1 mouse cellular context compared by ENCODE assay signal in genomic region chr11:53763496-53764140, GRCm38 (mm10).
A peak's percentile ranks its signal among the peaks of the same experiment; 100 is the strongest.
TF ChIP-seq lines count a peak whose summit lies in the region.

No protein-coding gene starts in this region.

TF ChIP-seq in MEL, 35 proteins besides CTCF, POLR2A, EP300 and RAD21 (continued from another document):
- no peak for TF ChIP-seq ZKSCAN1 (IDR thresholded peaks at IDR 0.05; ENCODE audit: low read depth, low read length)
- TF ChIP-seq TBP (IDR thresholded peaks at IDR 0.05; ENCODE audit: low read depth, low read length), result peak; percentile 33; the same call in 1 of the 2 replicates
- TF ChIP-seq MYC (IDR thresholded peaks at IDR 0.05; ENCODE audit: low read depth, low read length), result 0 out of 2 replicates have a peak, but pooled peaks have one; percentile 39
- TF ChIP-seq ZNF384 (IDR thresholded peaks at IDR 0.05; ENCODE audit: low read depth, low read length), result no peak
- no peak for TF ChIP-seq MAFK (IDR thresholded peaks at IDR 0.05; ENCODE audit: borderline replicate concordance, low read depth, low read length)
- TF ChIP-seq JUND (IDR thresholded peaks at IDR 0.05; ENCODE audit: low read depth, low read length), result no peak
- peak; percentile 63 for TF ChIP-seq NELFE (IDR thresholded peaks at IDR 0.05; ENCODE audit: low read depth, low read length)
- TF ChIP-seq MEF2A (IDR thresholded peaks at IDR 0.05; ENCODE audit: extremely low read depth, insufficient replicate concordance, low read depth, low read length, poor library complexity, severe bottlenecking), result no peak
- TF ChIP-seq ZMIZ1 (IDR thresholded peaks at IDR 0.05; ENCODE audit: low read depth, low read length), result 0 out of 2 replicates have a peak, but pooled peaks have one; percentile 21
- TF ChIP-seq MYB (IDR thresholded peaks at IDR 0.05; ENCODE audit: low read depth, low read length), result no peak
- no peak; the same call in 1 of the 2 replicates for TF ChIP-seq RCOR1 (IDR thresholded peaks at IDR 0.05; ENCODE audit: low read depth, low read length)
